Mouse (Mus musculus): ENCODE measurements around the gene Nsf.
"Not testable (repeated sequence)": the region's sequence is repeated elsewhere in the genome, so short reads cannot be mapped to it uniquely, and the experiment has no call there.

The Nsf gene

GRCm38 (mm10) chr11:103900803-103901580 lies 52.9 kb downstream of the Nsf start:
- in situ Hi-C loops (cut with MseI, MboI): loop anchor here in 1 of 2 experiments (25.0 kb wide), 1 partner anchor 264 kb away; the partner anchor contains the start of genes Lyzl6 and Rprml

GRCm38 (mm10) chr11:103896966-103897750 lies 56.7 kb downstream of the Nsf start:
- in situ Hi-C loops (cut with MseI, MboI): no loop called here

GRCm38 (mm10) chr11:103896056-103896455 lies 57.8 kb downstream of the Nsf start:
- in situ Hi-C loops (cut with MseI, MboI): no loop called here

GRCm38 (mm10) chr11:103892831-103893230 lies 61.0 kb downstream of the Nsf start:
- in situ Hi-C loops (cut with MseI, MboI): no loop called here

- in situ Hi-C loops (cut with MseI, MboI): no loop called here
Measured at GRCm38 (mm10) chr11:103891781-103892180, 62.1 kb downstream of the Nsf start.

GRCm38 (mm10) chr11:103890337-103891186 lies 63.3 kb downstream of the Nsf start:
- in situ Hi-C loops (cut with MseI, MboI): no loop called here

GRCm38 (mm10) chr11:103887724-103888410 lies 66.0 kb downstream of the Nsf start:
- in situ Hi-C loops (cut with MseI, MboI): no loop called here

- in situ Hi-C loops (cut with MseI, MboI): no loop called here
Measured at GRCm38 (mm10) chr11:103884749-103885383, 69.0 kb downstream of the Nsf start.

GRCm38 (mm10) chr11:103883793-103884192 lies 70.1 kb downstream of the Nsf start:
- in situ Hi-C loops (cut with MseI, MboI): no loop called here

- in situ Hi-C loops (cut with MseI, MboI): not testable (repeated sequence)
Measured at GRCm38 (mm10) chr11:103879476-103879875, 74.4 kb downstream of the Nsf start.

- in situ Hi-C loops (cut with MseI, MboI): no loop called here
Measured at GRCm38 (mm10) chr11:103878441-103878840, 75.4 kb downstream of the Nsf start.

GRCm38 (mm10) chr11:103870352-103870751 lies 83.5 kb downstream of the Nsf start:
- in situ Hi-C loops (cut with MseI, MboI): no loop called here

GRCm38 (mm10) chr11:103867702-103868101 lies 86.2 kb downstream of the Nsf start:
- in situ Hi-C loops (cut with MseI, MboI): no loop called here

GRCm38 (mm10) chr11:103865346-103865745 lies 88.5 kb downstream of the Nsf start:
- in situ Hi-C loops (cut with MseI, MboI): no loop called here

- in situ Hi-C loops (cut with MseI, MboI): no loop called here
Measured at GRCm38 (mm10) chr11:103864486-103864885, 89.4 kb downstream of the Nsf start.

GRCm38 (mm10) chr11:103862951-103863350 lies 90.9 kb downstream of the Nsf start:
- in situ Hi-C loops (cut with MseI, MboI): no loop called here

- in situ Hi-C loops (cut with MseI, MboI): no loop called here
Measured at GRCm38 (mm10) chr11:103859933-103860610, 93.8 kb downstream of the Nsf start.

GRCm38 (mm10) chr11:103858760-103859159 lies 95.1 kb downstream of the Nsf start:
- in situ Hi-C loops (cut with MseI, MboI): no loop called here

- in situ Hi-C loops (cut with MseI, MboI): no loop called here
Measured at GRCm38 (mm10) chr11:103856641-103857040, 97.2 kb downstream of the Nsf start.

GRCm38 (mm10) chr11:103854294-103854693 lies 99.6 kb downstream of the Nsf start:
- in situ Hi-C loops (cut with MseI, MboI): no loop called here

Data from mouse trophoblast stem cell (cell line).